Mouse (Mus musculus) kidney, adult 2 months (tissue): ENCODE data around the gene 4933421I07Rik. TPM values are rescaled to one million over a fixed set of nuclear protein-coding genes. Genes with fewer than 3 reads are reported as not detected.

Experiments used
- DNase-seq: peaks from one replicate; pipeline ENCODE4 v3.0.0; 2021
- H3K27ac ChIP-seq: fragments of 200-500 bp; 2 replicates; pipeline ENCODE4 v1.5.1; 2012; ENCODE audit warnings: low read depth, low read length, control low read depth, inconsistent platforms; ENCODE audit not compliant: insufficient read depth
- H3K27me3 ChIP-seq: fragments of 200-500 bp; replicated peaks from 2 replicates; pipeline ENCODE4 v1.6.1; 2012; ENCODE audit warnings: mild to moderate bottlenecking, moderate library complexity, low read length, inconsistent platforms; ENCODE audit not compliant: control insufficient read depth, insufficient read depth
- H3K36me3 ChIP-seq: fragments of 200-500 bp; 2 replicates; pipeline ENCODE4 v1.6.1; 2012; ENCODE audit warnings: mild to moderate bottlenecking, moderate library complexity, low read length, inconsistent platforms; ENCODE audit not compliant: control insufficient read depth, insufficient read depth
- H3K4me1 ChIP-seq: fragments of 200-500 bp; 2 replicates; pipeline ENCODE4 v1.6.1; 2011; ENCODE audit warnings: low read length; ENCODE audit not compliant: control insufficient read depth, insufficient read depth
- H3K4me3 ChIP-seq: fragments of 200-500 bp; 2 replicates; pipeline ENCODE4 v1.5.1; 2011; ENCODE audit warnings: mild to moderate bottlenecking, low read depth, low read length, control low read depth; ENCODE audit not compliant: insufficient read depth
- CTCF ChIP-seq: fragments of 200-500 bp; conservative IDR thresholded peaks from 2 replicates; pipeline ENCODE4 v1.5.1; 2011; ENCODE audit warnings: low read depth, mild to moderate bottlenecking, control low read depth, low read length, moderate library complexity, mixed read lengths; ENCODE audit not compliant: insufficient read depth, insufficient read length
- POLR2A ChIP-seq: fragments of 200-500 bp; IDR thresholded peaks from one replicate; pipeline ENCODE4 v1.6.1; 2011; ENCODE audit warnings: low read depth, low read length, control low read depth
- WGBS: fragments of 180-500 bp; shearing (Covaris S2); methylation state at CpG from one replicate; pipeline ENCODE4 v1.1.7; 2018; 5-methylcytosine and 5-hydroxymethylcytosine counted together
- polyA plus RNA-seq: library from polyadenylated mRNA; depleted of rRNA; stranded (reverse); fragments of >200 nt; gene quantifications from 2 replicates; pipeline ENCODE4 v1.2.3, GENCODE M21; 2012; rRNA removed

The 4933421I07Rik gene
- polyA plus RNA-seq, 1 experiment: not detected

DNA sequence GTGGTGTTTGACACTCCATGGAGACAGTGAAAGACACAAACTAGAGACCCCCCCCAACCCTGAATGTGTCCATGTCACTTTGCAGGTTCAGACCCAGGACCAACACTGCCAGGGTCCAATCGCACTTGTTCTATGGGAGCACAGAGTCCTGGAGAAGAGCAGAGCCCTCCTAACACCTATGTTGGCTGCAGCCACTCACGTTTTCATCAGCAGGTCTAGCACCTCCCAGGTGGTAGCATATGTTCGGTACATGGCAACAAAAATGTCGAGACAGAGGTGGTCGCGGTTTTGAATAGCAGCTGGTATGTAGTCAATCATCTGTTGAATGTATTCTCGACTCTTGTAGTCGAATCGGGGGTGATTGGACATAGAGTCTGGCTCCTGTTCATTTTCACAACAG is 568 bp downstream of the 4933421I07Rik start:
- 83% methylated on average over 9 of the region's 9 CpGs for WGBS
- Histone ChIP-seq H3K27ac (no peak overlapping the region), H3K4me3 (no peak overlapping the region), H3K27me3 (no peaks in the 10 kb centered on the region), H3K36me3 (no peaks in the 10 kb centered on the region), H3K4me1 (no peaks in the 10 kb centered on the region)
- TF ChIP-seq POLR2A (no peak), CTCF (no peak)
- no peak for DNase-seq

Other genes starting within 250 kb of the 4933421I07Rik start
- not detected in 2 replicates for gene Vmn2r61, start 188.1 kb downstream of the 4933421I07Rik start, polyA plus RNA-seq
- 3.3 and 5.0 TPM in 2 replicates for gene Zfp141, start 57.6 kb upstream of the 4933421I07Rik start, polyA plus RNA-seq
- not detected in 2 replicates for gene Gm21028, start 130.5 kb upstream of the 4933421I07Rik start, polyA plus RNA-seq
- 0.19 TPM in 1 of 2 replicates, not detected in the other for gene Zfp977, start 144.4 kb upstream of the 4933421I07Rik start, polyA plus RNA-seq
- 0.31 and 0.47 TPM in 2 replicates for gene Zfp976, start 194.5 kb upstream of the 4933421I07Rik start, polyA plus RNA-seq
- gene Zfp975, start 244.6 kb upstream of the 4933421I07Rik start, polyA plus RNA-seq: 0.37 and 0.59 TPM in 2 replicates